Comparison of ENCODE assay signal across 8 mouse cellular contexts in genomic region chr3:107986041-107986562, GRCm38 (mm10). TPM values are rescaled to one million over a fixed set of nuclear protein-coding genes. Genes with fewer than 3 reads are reported as not detected.
A peak's percentile ranks its signal among the peaks of the same experiment; 100 is the strongest.
DNase-seq lines count a peak whose midpoint lies in the region; ATAC-seq and TF ChIP-seq lines count a peak whose summit lies in the region.

Gene Gstm2, minus strand, starts transcription at chr3:107986453.

- no peak for DNase-seq in spleen, adult 2 months (ENCODE audit: low read depth in 1 of 2, low spot score in 2 of 2)
- no peak for DNase-seq in spleen, adult 12 weeks (ENCODE audit: low spot score)
- DNase-seq in stomach, postnatal 0 days (ENCODE audit: low spot score): peak; percentile 72
- DNase-seq in forebrain, postnatal 0 days: no peak
- DNase-seq in thymus, adult 18-20 months: no peak

- no peak for ATAC-seq in hindbrain, embryonic 15.5 days (ENCODE audit: low FRiP score, low read depth)
- ATAC-seq in liver, embryonic 12.5 days: no peak
- ATAC-seq in stomach, postnatal 0 days (ENCODE audit: low FRiP score, low TSS enrichment): peak; percentile 94
- ATAC-seq in forebrain, postnatal 0 days: no peak; the same call in 1 of the 2 replicates

- 77% methylated on average over 8 of the region's 8 CpGs for WGBS in spleen, adult 2 months
- WGBS in hindbrain, embryonic 15.5 days: 77% methylated on average over 8 of the region's 8 CpGs
- WGBS in liver, embryonic 12.5 days (ENCODE audit: insufficient replicate concordance): 43% methylated on average over 8 of the region's 8 CpGs
- WGBS in stomach, postnatal 0 days: 16% methylated on average over 8 of the region's 8 CpGs
- 58% methylated on average over 8 of the region's 8 CpGs for WGBS in forebrain, postnatal 0 days

- no peaks in the 10 kb centered on the region for H3K36me3 ChIP-seq in spleen, adult 2 months (ENCODE audit: control insufficient read depth, insufficient read depth, low read length)
- H3K36me3 ChIP-seq in hindbrain, embryonic 15.5 days: no peaks in the 10 kb centered on the region
- H3K36me3 ChIP-seq in liver, embryonic 12.5 days: no peaks in the 10 kb centered on the region
- no peaks in the 10 kb centered on the region for H3K36me3 ChIP-seq in stomach, postnatal 0 days (ENCODE audit: control insufficient read depth, insufficient read depth, low read length)
- H3K36me3 ChIP-seq in forebrain, postnatal 0 days (ENCODE audit: insufficient read depth): no peaks in the 10 kb centered on the region

- H3K27me3 ChIP-seq in spleen, adult 2 months (ENCODE audit: control insufficient read depth, insufficient read depth, low read length): no peaks in the 10 kb centered on the region
- no peaks in the 10 kb centered on the region for H3K27me3 ChIP-seq in hindbrain, embryonic 15.5 days
- H3K27me3 ChIP-seq in liver, embryonic 12.5 days (replicated peaks): no peaks in the 10 kb centered on the region
- H3K27me3 ChIP-seq in stomach, postnatal 0 days (ENCODE audit: control insufficient read depth, insufficient read depth, low read length): no peaks in the 10 kb centered on the region
- H3K27me3 ChIP-seq in forebrain, postnatal 0 days (ENCODE audit: insufficient read depth, low read length): no peaks in the 10 kb centered on the region

- H3K4me2 ChIP-seq in hindbrain, embryonic 15.5 days: no peak within 1 kb of the TSS
- peak within 1 kb of the TSS; percentile 10; the same call in 1 of the 2 replicates for H3K4me2 ChIP-seq in liver, embryonic 12.5 days
- peak within 1 kb of the TSS; percentile 48 for H3K4me2 ChIP-seq in stomach, postnatal 0 days (replicated peaks; ENCODE audit: low read depth)
- no peak within 1 kb of the TSS for H3K4me2 ChIP-seq in forebrain, postnatal 0 days (ENCODE audit: low read depth)

- no peaks in the 10 kb centered on the region for H3K4me1 ChIP-seq in spleen, adult 2 months (ENCODE audit: control insufficient read depth, insufficient read depth, insufficient read length)
- H3K4me1 ChIP-seq in embryonic fibroblast, embryonic 13.5 days (ENCODE audit: control insufficient read depth, insufficient read depth, low read length): no peaks in the 10 kb centered on the region
- H3K4me1 ChIP-seq in hindbrain, embryonic 15.5 days (replicated peaks): no peaks in the 10 kb centered on the region
- no peaks in the 10 kb centered on the region for H3K4me1 ChIP-seq in liver, embryonic 12.5 days
- H3K4me1 ChIP-seq in stomach, postnatal 0 days (replicated peaks; ENCODE audit: control insufficient read depth, insufficient read depth): no peaks in the 10 kb centered on the region
- H3K4me1 ChIP-seq in forebrain, postnatal 0 days (ENCODE audit: insufficient read depth): no peaks in the 10 kb centered on the region

- TF ChIP-seq EP300 in stomach, postnatal 0 days (optimal IDR thresholded peaks at IDR 0.05): no peak

- H3K27ac ChIP-seq in spleen, adult 2 months (ENCODE audit: insufficient read depth, low read length): no peak within 1 kb of the TSS
- H3K27ac ChIP-seq in embryonic fibroblast, embryonic 13.5 days (ENCODE audit: insufficient read depth, low read length): 0 out of 2 replicates have a peak within 1 kb of the TSS, but pooled peaks have one; percentile 9
- no peak within 1 kb of the TSS for H3K27ac ChIP-seq in hindbrain, embryonic 15.5 days (replicated peaks)
- H3K27ac ChIP-seq in liver, embryonic 12.5 days: no peak within 1 kb of the TSS
- H3K27ac ChIP-seq in stomach, postnatal 0 days (replicated peaks): peak within 1 kb of the TSS; percentile 74
- no peak within 1 kb of the TSS for H3K27ac ChIP-seq in forebrain, postnatal 0 days (ENCODE audit: low read depth, low read length)

- no peak within 1 kb of the TSS for H3K4me3 ChIP-seq in spleen, adult 2 months (ENCODE audit: extremely low read depth, insufficient read depth, insufficient read length)
- 0 out of 2 replicates have a peak within 1 kb of the TSS, but pooled peaks have one; percentile 7 for H3K4me3 ChIP-seq in embryonic fibroblast, embryonic 13.5 days (ENCODE audit: insufficient read depth, low read length)
- H3K4me3 ChIP-seq in hindbrain, embryonic 15.5 days: no peak within 1 kb of the TSS
- no peak within 1 kb of the TSS for H3K4me3 ChIP-seq in liver, embryonic 12.5 days
- H3K4me3 ChIP-seq in stomach, postnatal 0 days (ENCODE audit: low read depth, low read length): peak within 1 kb of the TSS; percentile 28
- H3K4me3 ChIP-seq in forebrain, postnatal 0 days (ENCODE audit: low read depth, low read length): no peak within 1 kb of the TSS

- no peak for TF ChIP-seq CTCF in spleen, adult 2 months (IDR thresholded peaks at IDR 0.05; ENCODE audit: extremely low read depth, insufficient read depth, insufficient read length, insufficient replicate concordance)
- no peak for TF ChIP-seq CTCF in embryonic fibroblast, embryonic 13.5 days (IDR thresholded peaks at IDR 0.05; ENCODE audit: borderline replicate concordance, insufficient read depth, low read length)
- TF ChIP-seq CTCF in stomach, postnatal 0 days (IDR thresholded peaks at IDR 0.05; ENCODE audit: low read depth): no peak
- TF ChIP-seq CTCF in forebrain, postnatal 0 days (IDR thresholded peaks at IDR 0.05; ENCODE audit: low read depth): no peak

- no peaks in the 10 kb centered on the region for H3K9me3 ChIP-seq in hindbrain, embryonic 15.5 days
- no peaks in the 10 kb centered on the region for H3K9me3 ChIP-seq in liver, embryonic 12.5 days (replicated peaks)
- H3K9me3 ChIP-seq in stomach, postnatal 0 days (ENCODE audit: control insufficient read depth, low read length): no peaks in the 10 kb centered on the region
- no peaks in the 10 kb centered on the region for H3K9me3 ChIP-seq in forebrain, postnatal 0 days (ENCODE audit: low read length)

- H3K9ac ChIP-seq in hindbrain, embryonic 15.5 days: no peak within 1 kb of the TSS
- no peak within 1 kb of the TSS for H3K9ac ChIP-seq in liver, embryonic 12.5 days
- H3K9ac ChIP-seq in stomach, postnatal 0 days (ENCODE audit: low read length): peak within 1 kb of the TSS; percentile 41
- no peak within 1 kb of the TSS for H3K9ac ChIP-seq in forebrain, postnatal 0 days

- TF ChIP-seq POLR2A in spleen, adult 2 months (IDR thresholded peaks at IDR 0.05; ENCODE audit: low read depth, low read length): no peak
- TF ChIP-seq POLR2A in embryonic fibroblast, embryonic 13.5 days (IDR thresholded peaks at IDR 0.05; ENCODE audit: low read depth, low read length): peak; percentile 73

RNA-seq across cellular contexts. Expression of gene Gstm2, which starts in this region (rescaled TPM):
- polyA plus RNA-seq in spleen, adult 2 months (2012; rRNA removed): 16.9 and 20.2 TPM in 2 replicates
- polyA plus RNA-seq in embryonic fibroblast, embryonic 13.5 days (2011; ENCODE audit: insufficient read length, low read depth, missing spikeins): 59.6 and 62.2 TPM in 2 replicates
- polyA plus RNA-seq in hindbrain, embryonic 15.5 days (2015; fragmentation: Nextera tagmentation; extraction: Ambion mirVana): 10.9 and 11.4 TPM in 2 replicates
- 7.6 and 7.8 TPM in 2 replicates for polyA plus RNA-seq in liver, embryonic 12.5 days (2016; fragmentation: Nextera tagmentation; extraction: Ambion mirVana)
- 189 and 195 TPM in 2 replicates for polyA plus RNA-seq in stomach, postnatal 0 days (2015; fragmentation: Nextera tagmentation; extraction: Ambion mirVana)
- 6.5 TPM in 2 replicates for total RNA-seq in forebrain, postnatal 0 days (2014; rRNA removed)
- 11.9 and 12.0 TPM in 2 replicates for polyA plus RNA-seq in forebrain, postnatal 0 days (2015; fragmentation: Nextera tagmentation; extraction: Ambion mirVana)

Comparison
In these comparisons a context has a peak if more than half of its experiments do, and no peak if none do; other contexts are left out.
1. H3K27ac ChIP-seq: peak in embryonic fibroblast, embryonic 13.5 days (single experiment) and stomach, postnatal 0 days (single experiment); none in spleen, adult 2 months (single experiment), hindbrain, embryonic 15.5 days (single experiment), liver, embryonic 12.5 days (single experiment) and forebrain, postnatal 0 days (single experiment).
2. H3K4me3 ChIP-seq: peak in embryonic fibroblast, embryonic 13.5 days (single experiment) and stomach, postnatal 0 days (single experiment); none in spleen, adult 2 months (single experiment), hindbrain, embryonic 15.5 days (single experiment), liver, embryonic 12.5 days (single experiment) and forebrain, postnatal 0 days (single experiment).
3. H3K4me2 ChIP-seq: peak in liver, embryonic 12.5 days (single experiment) and stomach, postnatal 0 days (single experiment); none in hindbrain, embryonic 15.5 days (single experiment) and forebrain, postnatal 0 days (single experiment).